Mouse (Mus musculus): Measurements from ENCODE around the gene Adamts17.

- no peak for TF ChIP-seq CTCF (IDR thresholded peaks at IDR 0.05; ENCODE audit: extremely low read depth, insufficient read length, insufficient replicate concordance, low read depth, low read length)
- TF ChIP-seq POLR2A (IDR thresholded peaks at IDR 0.05; ENCODE audit: low read depth, low read length), result no peak
Observed at GRCm38 (mm10) chr7:67110551-67111159, 271.1 kb downstream of the Adamts17 start.
